ENCODE assay signal across 19 mouse cellular contexts in the genomic region with DNA sequence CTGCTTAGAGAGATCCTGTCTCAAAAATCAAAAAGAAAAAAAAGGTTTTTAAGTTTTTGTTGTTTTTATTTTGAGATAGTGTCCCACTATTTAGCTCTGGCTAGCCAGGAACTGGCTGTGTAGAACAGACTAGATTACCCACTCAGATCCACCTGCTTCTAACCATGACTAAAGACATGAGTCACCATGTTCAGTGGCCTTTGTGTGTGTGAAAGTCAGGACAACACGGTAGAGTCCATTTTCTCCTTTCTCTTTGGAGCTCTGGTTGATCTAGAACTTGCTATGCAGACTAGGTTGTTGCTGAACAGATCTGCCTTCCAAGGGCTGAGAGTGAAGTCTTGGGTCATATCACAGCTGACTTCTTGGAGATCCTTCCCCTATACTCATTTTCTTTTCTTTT. TPM values are rescaled to one million over a fixed set of nuclear protein-coding genes. Genes with fewer than 3 reads are reported as not detected.
DNase-seq lines count a peak whose midpoint lies in the region; ATAC-seq and TF ChIP-seq lines count a peak whose summit lies in the region.
"Had no signal": no experiment of that assay in that cellular context is flagged by ENCODE, and none has a peak within 500 bp of the region (broad histone marks: within the 10 kb centered on the region; RNA-seq: fewer than 3 reads in every experiment).

No protein-coding gene starts in this region.

- H3K27me3 ChIP-seq in midbrain, embryonic 11.5 days (ENCODE audit: control insufficient read depth, insufficient read depth, low read length) = no peaks in the 10 kb centered on the region
- H3K27me3 ChIP-seq in lung, postnatal 0 days (replicated peaks; ENCODE audit: insufficient read depth, low read length) = no peaks in the 10 kb centered on the region
- H3K27me3 ChIP-seq in kidney, embryonic 15.5 days = no peaks in the 10 kb centered on the region
- H3K27me3 ChIP-seq: heart, embryonic 15.5 days; midbrain, embryonic 13.5 days; neural tube, embryonic 13.5 days had no signal

- 84% methylated on average over 1 of the region's 1 CpGs for WGBS in midbrain, embryonic 11.5 days
- 79% methylated on average over 1 of the region's 1 CpGs for WGBS in lung, postnatal 0 days
- WGBS in kidney, embryonic 15.5 days = 78% methylated on average over 1 of the region's 1 CpGs

- no peak overlapping the region for H3K4me2 ChIP-seq in midbrain, embryonic 11.5 days
- H3K4me2 ChIP-seq in lung, postnatal 0 days (replicated peaks; ENCODE audit: low read depth, low read length) = no peak overlapping the region
- H3K4me2 ChIP-seq in kidney, embryonic 15.5 days = no peak overlapping the region
- H3K4me2 ChIP-seq: heart, embryonic 15.5 days; midbrain, embryonic 13.5 days had no signal

- TF ChIP-seq CTCF in lung, postnatal 0 days (IDR thresholded peaks at IDR 0.05) = no peak

- no peak overlapping the region for H3K9ac ChIP-seq in midbrain, embryonic 11.5 days (ENCODE audit: low read length)
- H3K9ac ChIP-seq in lung, postnatal 0 days (replicated peaks; ENCODE audit: low read depth) = no peak overlapping the region
- H3K9ac ChIP-seq in kidney, embryonic 15.5 days = no peak overlapping the region
- H3K9ac ChIP-seq: forebrain, postnatal 0 days; heart, embryonic 15.5 days; neural tube, embryonic 13.5 days had no signal

- no peak overlapping the region for H3K4me3 ChIP-seq in midbrain, embryonic 11.5 days (ENCODE audit: low read depth, low read length)
- H3K4me3 ChIP-seq in lung, postnatal 0 days (ENCODE audit: low read depth, low read length) = no peak overlapping the region
- H3K4me3 ChIP-seq in kidney, embryonic 15.5 days (replicated peaks) = no peak overlapping the region
- H3K4me3 ChIP-seq: heart, embryonic 15.5 days; midbrain, embryonic 13.5 days had no signal

- no peak for ATAC-seq in midbrain, embryonic 11.5 days (ENCODE audit: low FRiP score)
- ATAC-seq in lung, postnatal 0 days = no peak
- no peak for ATAC-seq in kidney, embryonic 15.5 days (replicated peaks; ENCODE audit: low FRiP score)
- ATAC-seq: forebrain, postnatal 0 days; midbrain, embryonic 13.5 days had no signal

- H3K27ac ChIP-seq in midbrain, embryonic 11.5 days (ENCODE audit: low read depth, low read length) = no peak overlapping the region
- no peak overlapping the region for H3K27ac ChIP-seq in lung, postnatal 0 days (ENCODE audit: low read length)
- H3K27ac ChIP-seq in kidney, embryonic 15.5 days = no peak overlapping the region
- H3K27ac ChIP-seq: embryonic facial prominence, embryonic 10.5 days; heart, embryonic 15.5 days; midbrain, embryonic 13.5 days; neural tube, embryonic 13.5 days had no signal

- DNase-seq in heart, adult 11 months = peak; percentile 50
- DNase-seq in heart, adult 9 months (ENCODE audit: low spot score in 2 of 2) = no peak
- DNase-seq in thymus, postnatal 14 days = peak; percentile 5
- no peak for DNase-seq in thymus, postnatal 0 days (ENCODE audit: low spot score)
- peak; percentile 39 for DNase-seq in induced T-regulatory cell, adult 2 months (ENCODE audit: low read depth)
- DNase-seq in midbrain, embryonic 11.5 days (ENCODE audit: low spot score, missing footprints) = no peak
- DNase-seq in lung, postnatal 0 days (ENCODE audit: low spot score) = no peak
- DNase-seq: cerebellum, adult 9-10 months; forebrain, postnatal 0 days; gastrocnemius, postnatal 36 days; kidney, adult 11 months; kidney, postnatal 4 days; liver had no signal

- H3K36me3 ChIP-seq in midbrain, embryonic 11.5 days (ENCODE audit: control insufficient read depth, insufficient read depth, low read length) = peaks cover 9% of the 10 kb centered on the region; the same call in 1 of the 2 replicates
- no peaks in the 10 kb centered on the region for H3K36me3 ChIP-seq in lung, postnatal 0 days (ENCODE audit: insufficient read depth, low read length)
- H3K36me3 ChIP-seq in kidney, embryonic 15.5 days = peaks cover 13% of the 10 kb centered on the region

- peaks cover 14% of the 10 kb centered on the region for H3K4me1 ChIP-seq in midbrain, embryonic 11.5 days (ENCODE audit: control insufficient read depth, insufficient read depth, low read length)
- H3K4me1 ChIP-seq in lung, postnatal 0 days (ENCODE audit: insufficient read depth, low read depth, low read length) = peaks cover 7% of the 10 kb centered on the region; the same call in 1 of the 2 replicates
- H3K4me1 ChIP-seq in kidney, embryonic 15.5 days = peaks cover 33% of the 10 kb centered on the region

- no peak for TF ChIP-seq EP300 in lung, postnatal 0 days (IDR thresholded peaks at IDR 0.05)

- H3K9me3 ChIP-seq in midbrain, embryonic 11.5 days (ENCODE audit: control insufficient read depth, low read length) = no peaks in the 10 kb centered on the region
- H3K9me3 ChIP-seq in lung, postnatal 0 days (ENCODE audit: low read length) = no peaks in the 10 kb centered on the region
- H3K9me3 ChIP-seq in kidney, embryonic 15.5 days (replicated peaks) = no peaks in the 10 kb centered on the region
- H3K9me3 ChIP-seq: embryonic facial prominence, embryonic 10.5 days; heart, embryonic 15.5 days; midbrain, embryonic 13.5 days; neural tube, embryonic 13.5 days had no signal

RNA-seq across cellular contexts. Expression of a gene that starts 2.6 kb away (rescaled TPM):
- 1.2 TPM in 2 replicates for polyA plus RNA-seq in thymus, postnatal 0 days (2015; fragmentation: Nextera tagmentation; extraction: Ambion mirVana)
- 0.56 and 0.68 TPM in 2 replicates for polyA plus RNA-seq in midbrain, embryonic 11.5 days (2014; fragmentation: Nextera tagmentation; extraction: Ambion mirVana)
- polyA plus RNA-seq in lung, postnatal 0 days (2015; fragmentation: Nextera tagmentation; extraction: Ambion mirVana) = 0.44 and 0.75 TPM in 2 replicates
- 0.83 and 1.1 TPM in 2 replicates for polyA plus RNA-seq in kidney, embryonic 15.5 days (2015; fragmentation: Nextera tagmentation; extraction: Ambion mirVana)
- polyA plus RNA-seq: liver, embryonic 16.5 days had no signal

RNA-seq across cellular contexts. Expression of a gene that starts 3.5 kb away (rescaled TPM):
- 213 and 255 TPM in 2 replicates for polyA plus RNA-seq in thymus, postnatal 0 days (2015; fragmentation: Nextera tagmentation; extraction: Ambion mirVana)
- polyA plus RNA-seq in midbrain, embryonic 11.5 days (2014; fragmentation: Nextera tagmentation; extraction: Ambion mirVana) = 112 and 115 TPM in 2 replicates
- polyA plus RNA-seq in lung, postnatal 0 days (2015; fragmentation: Nextera tagmentation; extraction: Ambion mirVana) = 71.3 and 73.6 TPM in 2 replicates
- 134 TPM in 2 replicates for polyA plus RNA-seq in kidney, embryonic 15.5 days (2015; fragmentation: Nextera tagmentation; extraction: Ambion mirVana)

RNA-seq across cellular contexts. Expression of a gene that starts 34.8 kb away (rescaled TPM):
- 28.5 and 30.8 TPM in 2 replicates for polyA plus RNA-seq in thymus, postnatal 0 days (2015; fragmentation: Nextera tagmentation; extraction: Ambion mirVana)
- polyA plus RNA-seq in midbrain, embryonic 11.5 days (2014; fragmentation: Nextera tagmentation; extraction: Ambion mirVana) = 10.5 and 12.9 TPM in 2 replicates
- polyA plus RNA-seq in lung, postnatal 0 days (2015; fragmentation: Nextera tagmentation; extraction: Ambion mirVana) = 25.5 and 28.5 TPM in 2 replicates
- 33.3 and 39.5 TPM in 2 replicates for polyA plus RNA-seq in kidney, embryonic 15.5 days (2015; fragmentation: Nextera tagmentation; extraction: Ambion mirVana)

RNA-seq across cellular contexts. Expression of a gene that starts 46.2 kb away (rescaled TPM):
- 53.7 and 63.6 TPM in 2 replicates for polyA plus RNA-seq in thymus, postnatal 0 days (2015; fragmentation: Nextera tagmentation; extraction: Ambion mirVana)
- polyA plus RNA-seq in midbrain, embryonic 11.5 days (2014; fragmentation: Nextera tagmentation; extraction: Ambion mirVana) = 2.1 and 3.3 TPM in 2 replicates
- polyA plus RNA-seq in lung, postnatal 0 days (2015; fragmentation: Nextera tagmentation; extraction: Ambion mirVana) = 0.26 and 0.35 TPM in 2 replicates
- polyA plus RNA-seq in kidney, embryonic 15.5 days (2015; fragmentation: Nextera tagmentation; extraction: Ambion mirVana) = 0.63 and 0.78 TPM in 2 replicates

Comparison
In these comparisons a context has a peak if more than half of its experiments do, and no peak if none do; other contexts are left out.
1. DNase-seq: peak in heart, adult 11 months (single experiment), thymus, postnatal 14 days (single experiment) and induced T-regulatory cell, adult 2 months (single experiment); none in heart, adult 9 months (0 of 2), thymus, postnatal 0 days (single experiment), midbrain, embryonic 11.5 days (single experiment) and lung, postnatal 0 days (single experiment).